Mouse (Mus musculus): ENCODE data around the gene Atxn7l1. TPM values are rescaled to one million over a fixed set of nuclear protein-coding genes. Genes with fewer than 3 reads are reported as not detected.

The Atxn7l1 gene
- polyA plus RNA-seq, 1 experiment from 2014 or later = 12.7 TPM

- Histone ChIP-seq H3K4me1 (no peaks in the 10 kb centered on the region), H3K9ac (no peak overlapping the region), H3K36me3 (no peaks in the 10 kb centered on the region), H3K27ac (no peak overlapping the region), H3K9me3 (replicated peaks) (no peaks in the 10 kb centered on the region), H3K4me3 (replicated peaks) (no peak overlapping the region), H3K27me3 (no peaks in the 10 kb centered on the region), H3K4me2 (no peak overlapping the region)
- WGBS = 26% methylated on average over 5 of the region's 5 CpGs
- no peak for ATAC-seq (replicated peaks; ENCODE audit: low FRiP score)
Observed at GRCm38 (mm10) chr12:33338170-33338569, 190.7 kb downstream of the Atxn7l1 start.

DNA sequence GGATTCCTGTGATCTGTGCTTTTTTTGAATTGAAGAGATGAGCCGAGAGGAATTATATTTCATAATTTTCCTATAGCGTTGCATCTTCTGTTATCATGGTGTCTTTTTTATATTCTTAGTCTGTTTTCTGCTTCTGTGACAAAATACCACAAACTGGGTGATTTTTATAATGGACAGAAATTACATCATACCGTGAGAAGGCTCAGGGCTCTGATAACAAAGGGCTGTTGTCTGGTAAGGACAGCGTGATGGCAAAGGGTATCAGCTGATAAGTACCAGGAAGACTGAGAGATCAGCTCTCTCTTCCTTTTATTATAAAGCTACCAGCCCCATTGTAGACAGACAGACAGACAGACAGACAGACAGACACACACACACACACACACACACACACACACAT, 192.3 kb downstream of the Atxn7l1 start:
- 92% methylated on average over 4 of the region's 4 CpGs for WGBS
- H3K9ac ChIP-seq = no peak overlapping the region
- no peaks in the 10 kb centered on the region for H3K27me3 ChIP-seq
- no peak overlapping the region for H3K27ac ChIP-seq
- no peak overlapping the region for H3K4me2 ChIP-seq
- H3K36me3 ChIP-seq = no peaks in the 10 kb centered on the region
- no peaks in the 10 kb centered on the region for H3K9me3 ChIP-seq (replicated peaks)
- H3K4me3 ChIP-seq (replicated peaks) = no peak overlapping the region
- ATAC-seq (replicated peaks; ENCODE audit: low FRiP score) = no peak
- peaks cover 5% of the 10 kb centered on the region for H3K4me1 ChIP-seq

DNA sequence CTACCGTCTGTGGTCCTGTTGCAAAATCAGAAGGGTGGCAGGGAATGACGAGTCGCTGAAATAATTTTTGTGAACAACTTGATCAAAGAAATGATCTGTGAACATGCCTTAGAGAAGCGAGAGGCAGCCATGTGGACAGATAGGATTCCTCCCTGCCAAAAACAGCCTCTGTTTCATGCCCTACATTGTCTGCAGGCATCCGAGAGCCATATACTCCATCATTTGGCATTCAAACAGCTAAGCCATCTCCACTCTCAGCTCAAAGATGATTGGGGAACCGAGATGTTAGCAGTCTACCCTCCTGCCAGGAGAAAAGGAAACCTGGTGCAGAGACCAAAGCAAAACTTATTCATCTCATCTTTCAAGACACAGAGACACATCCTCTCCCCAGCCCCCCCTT, 193.2 kb downstream of the Atxn7l1 start:
- Histone ChIP-seq H3K4me3 (replicated peaks) (no peak overlapping the region), H3K27ac (no peak overlapping the region), H3K36me3 (no peaks in the 10 kb centered on the region), H3K27me3 (peaks cover 5% of the 10 kb centered on the region; the same call in 1 of the 2 replicates), H3K9ac (no peak overlapping the region), H3K4me2 (no peak overlapping the region), H3K9me3 (replicated peaks) (no peaks in the 10 kb centered on the region), H3K4me1 (peaks cover 14% of the 10 kb centered on the region)
- no peak for ATAC-seq (replicated peaks; ENCODE audit: low FRiP score)
- WGBS = 86% methylated on average over 6 of the region's 6 CpGs

GRCm38 (mm10) chr12:33341351-33341892, 193.9 kb downstream of the Atxn7l1 start:
- H3K4me2 ChIP-seq = no peak overlapping the region
- WGBS = 74% methylated on average over 17 of the region's 17 CpGs
- no peaks in the 10 kb centered on the region for H3K9me3 ChIP-seq (replicated peaks)
- H3K27ac ChIP-seq = no peak overlapping the region
- H3K9ac ChIP-seq = no peak overlapping the region
- H3K4me3 ChIP-seq (replicated peaks) = no peak overlapping the region
- ATAC-seq (replicated peaks; ENCODE audit: low FRiP score) = no peak
- H3K36me3 ChIP-seq = no peaks in the 10 kb centered on the region
- peaks cover 18% of the 10 kb centered on the region for H3K4me1 ChIP-seq
- peaks cover 7% of the 10 kb centered on the region; the same call in 1 of the 2 replicates for H3K27me3 ChIP-seq

DNA sequence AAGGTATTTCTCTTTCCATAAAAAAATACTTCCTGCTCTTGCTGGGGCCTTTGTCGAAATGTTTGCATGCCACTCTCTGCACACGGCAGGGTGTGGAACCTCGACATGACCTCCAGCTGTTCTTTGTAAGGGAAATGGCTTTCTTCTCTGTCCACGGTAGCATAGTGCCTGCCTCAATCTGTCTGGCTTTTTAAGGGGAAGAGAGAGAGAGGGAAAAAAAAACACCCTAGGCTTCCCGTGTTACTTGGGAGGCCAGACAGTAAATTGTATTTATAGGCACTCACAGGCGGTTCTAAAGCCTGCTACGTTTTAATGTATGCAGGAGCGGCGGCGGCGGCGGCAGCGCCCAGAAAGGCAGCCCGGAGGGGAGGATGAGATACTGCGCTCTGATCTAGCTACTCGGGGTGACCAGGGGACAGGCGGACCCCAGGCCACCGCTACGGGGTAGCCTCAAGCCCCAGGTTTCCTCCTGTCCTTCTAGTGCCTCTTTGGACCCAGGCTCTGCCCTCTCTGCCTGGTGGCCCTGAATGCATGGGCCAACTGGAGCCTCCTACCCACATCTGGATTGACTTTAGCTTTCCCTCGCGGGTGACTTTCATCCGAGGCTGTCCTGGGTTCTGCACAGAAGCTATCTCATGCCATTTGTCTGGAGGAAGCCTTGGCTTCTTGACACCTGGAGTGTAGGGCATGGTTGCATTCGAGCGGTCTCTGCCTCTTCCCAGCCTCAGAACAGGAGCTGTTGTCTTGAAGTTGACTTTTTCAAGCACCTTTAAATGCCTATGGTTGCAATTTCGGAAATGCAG, 197.7 kb downstream of the Atxn7l1 start:
- H3K9ac ChIP-seq = no peak overlapping the region
- H3K4me2 ChIP-seq = peak overlapping the region; percentile 55
- 7% methylated on average over 25 of the region's 25 CpGs for WGBS
- H3K9me3 ChIP-seq (replicated peaks) = no peaks in the 10 kb centered on the region
- H3K27me3 ChIP-seq = peaks cover 7% of the 10 kb centered on the region; the same call in 1 of the 2 replicates
- H3K36me3 ChIP-seq = peaks cover under 1% of the 10 kb centered on the region; the same call in 1 of the 2 replicates
- H3K4me3 ChIP-seq (replicated peaks) = peak overlapping the region; percentile 10; the same call in 1 of the 2 replicates
- peaks cover 18% of the 10 kb centered on the region for H3K4me1 ChIP-seq
- no peak overlapping the region for H3K27ac ChIP-seq
- ATAC-seq (replicated peaks; ENCODE audit: low FRiP score) = peak; percentile 74

DNA sequence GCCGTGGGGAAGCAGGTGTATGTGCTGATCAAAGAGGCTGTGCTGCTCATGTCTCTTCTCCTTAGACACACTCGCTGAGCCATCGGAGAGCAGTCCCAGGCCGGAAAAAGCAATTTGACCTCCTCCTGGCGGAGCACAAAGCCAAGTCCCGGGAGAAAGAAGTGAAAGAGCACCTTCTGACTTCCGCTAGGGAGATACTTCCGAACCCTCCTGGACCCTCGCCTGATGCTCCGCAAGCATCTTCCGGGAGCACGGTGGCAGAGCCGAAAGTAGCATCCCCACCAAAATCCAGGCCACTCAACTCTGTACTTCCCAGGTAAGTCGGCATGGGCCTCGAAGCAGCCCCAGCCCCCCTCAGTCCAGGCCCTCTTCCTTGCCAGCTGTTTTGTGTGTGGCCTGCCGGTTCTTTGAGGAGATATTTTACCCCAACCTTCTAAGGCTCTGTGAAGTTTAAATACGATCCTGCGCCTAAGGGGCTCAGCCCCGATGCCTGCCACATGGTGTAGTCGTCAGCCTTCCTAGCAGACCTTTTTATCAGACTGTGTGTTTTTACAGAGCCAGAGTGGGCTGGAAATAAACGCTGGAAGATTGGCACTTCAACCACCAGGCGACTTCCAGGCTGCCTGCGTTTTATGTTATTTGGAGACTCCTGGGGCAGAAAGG, 198.4 kb downstream of the Atxn7l1 start:
- Histone ChIP-seq H3K27me3 (peaks cover 7% of the 10 kb centered on the region; the same call in 1 of the 2 replicates), H3K4me1 (peaks cover 18% of the 10 kb centered on the region), H3K4me2 (peak overlapping the region; percentile 55), H3K4me3 (replicated peaks) (0 out of 2 replicates have a peak overlapping the region, but pooled peaks have one; percentile 10), H3K9me3 (replicated peaks) (no peaks in the 10 kb centered on the region), H3K27ac (no peak overlapping the region), H3K9ac (0 out of 2 replicates have a peak overlapping the region, but pooled peaks have one; percentile 18), H3K36me3 (peaks cover 5% of the 10 kb centered on the region; the same call in 1 of the 2 replicates)
- 21% methylated on average over 23 of the region's 23 CpGs for WGBS
- no peak for ATAC-seq (replicated peaks; ENCODE audit: low FRiP score)

DNA sequence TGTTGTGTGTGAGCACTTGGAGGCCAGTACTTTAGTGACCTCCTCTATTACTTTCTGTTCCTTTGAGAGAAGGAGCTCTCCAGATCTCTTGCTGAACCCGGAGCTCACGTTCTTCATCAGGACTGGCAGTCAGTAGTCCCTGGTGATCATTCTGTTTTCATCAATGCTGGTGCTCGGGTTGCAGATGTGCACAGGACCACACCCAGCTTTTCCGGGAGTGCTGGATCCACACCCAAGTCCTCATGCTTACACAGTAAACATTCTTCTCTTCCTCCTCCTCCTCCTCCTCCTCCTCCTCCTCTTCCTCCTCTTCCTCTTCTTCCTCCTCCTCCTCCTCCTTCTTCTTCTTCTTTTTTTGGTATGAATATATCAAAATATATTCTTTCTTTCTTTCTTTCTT, 205.2 kb downstream of the Atxn7l1 start:
- Histone ChIP-seq H3K4me2 (no peak overlapping the region), H3K4me3 (replicated peaks) (no peak overlapping the region), H3K9ac (no peak overlapping the region), H3K27me3 (no peaks in the 10 kb centered on the region), H3K36me3 (peaks cover 7% of the 10 kb centered on the region; the same call in 1 of the 2 replicates), H3K4me1 (no peaks in the 10 kb centered on the region), H3K27ac (no peak overlapping the region), H3K9me3 (replicated peaks) (no peaks in the 10 kb centered on the region)
- no peak for ATAC-seq (replicated peaks; ENCODE audit: low FRiP score)
- 62% methylated on average over 4 of the region's 4 CpGs for whole genome bisulfite sequencing

- H3K9ac ChIP-seq = no peak overlapping the region
- H3K27ac ChIP-seq = no peak overlapping the region
- H3K36me3 ChIP-seq = peaks cover 15% of the 10 kb centered on the region
- ATAC-seq (replicated peaks; ENCODE audit: low FRiP score) = no peak
- H3K4me3 ChIP-seq (replicated peaks) = no peak overlapping the region
- WGBS = 72% methylated on average over 10 of the region's 10 CpGs
- H3K27me3 ChIP-seq = no peaks in the 10 kb centered on the region
- no peaks in the 10 kb centered on the region for H3K9me3 ChIP-seq (replicated peaks)
- no peaks in the 10 kb centered on the region for H3K4me1 ChIP-seq
- H3K4me2 ChIP-seq = no peak overlapping the region
Observed at GRCm38 (mm10) chr12:33358345-33358744, 210.9 kb downstream of the Atxn7l1 start.

GRCm38 (mm10) chr12:33359209-33359608, 211.7 kb downstream of the Atxn7l1 start:
- no peaks in the 10 kb centered on the region for H3K4me1 ChIP-seq
- no peak for ATAC-seq (replicated peaks; ENCODE audit: low FRiP score)
- H3K4me3 ChIP-seq (replicated peaks) = no peak overlapping the region
- no peak overlapping the region for H3K4me2 ChIP-seq
- 94% methylated on average over 7 of the region's 7 CpGs for WGBS
- no peak overlapping the region for H3K9ac ChIP-seq
- H3K27me3 ChIP-seq = no peaks in the 10 kb centered on the region
- H3K9me3 ChIP-seq (replicated peaks) = no peaks in the 10 kb centered on the region
- no peak overlapping the region for H3K27ac ChIP-seq
- peaks cover 15% of the 10 kb centered on the region for H3K36me3 ChIP-seq

- no peak overlapping the region for H3K4me3 ChIP-seq (replicated peaks)
- no peak overlapping the region for H3K4me2 ChIP-seq
- no peaks in the 10 kb centered on the region for H3K4me1 ChIP-seq
- no peak for ATAC-seq (replicated peaks; ENCODE audit: low FRiP score)
- no peak overlapping the region for H3K9ac ChIP-seq
- no peak overlapping the region for H3K27ac ChIP-seq
- no peaks in the 10 kb centered on the region for H3K27me3 ChIP-seq
- peaks cover 15% of the 10 kb centered on the region for H3K36me3 ChIP-seq
- WGBS = 85% methylated on average over 5 of the region's 5 CpGs
- no peaks in the 10 kb centered on the region for H3K9me3 ChIP-seq (replicated peaks)
Observed at GRCm38 (mm10) chr12:33359878-33360482, 212.5 kb downstream of the Atxn7l1 start.

- H3K27me3 ChIP-seq = no peaks in the 10 kb centered on the region
- WGBS = 61% methylated on average over 6 of the region's 6 CpGs
- no peak overlapping the region for H3K4me2 ChIP-seq
- no peak overlapping the region for H3K4me3 ChIP-seq (replicated peaks)
- H3K4me1 ChIP-seq = no peaks in the 10 kb centered on the region
- H3K9me3 ChIP-seq (replicated peaks) = no peaks in the 10 kb centered on the region
- no peak overlapping the region for H3K27ac ChIP-seq
- H3K9ac ChIP-seq = no peak overlapping the region
- peaks cover 15% of the 10 kb centered on the region for H3K36me3 ChIP-seq
- no peak for ATAC-seq (replicated peaks; ENCODE audit: low FRiP score)
Observed at GRCm38 (mm10) chr12:33360729-33361128, 213.2 kb downstream of the Atxn7l1 start.

- no peaks in the 10 kb centered on the region for H3K27me3 ChIP-seq
- H3K9ac ChIP-seq = no peak overlapping the region
- 74% methylated on average over 8 of the region's 8 CpGs for WGBS
- H3K9me3 ChIP-seq (replicated peaks) = no peaks in the 10 kb centered on the region
- H3K4me1 ChIP-seq = no peaks in the 10 kb centered on the region
- no peak overlapping the region for H3K4me2 ChIP-seq
- H3K36me3 ChIP-seq = peaks cover 3% of the 10 kb centered on the region; the same call in 1 of the 2 replicates
- ATAC-seq (replicated peaks; ENCODE audit: low FRiP score) = no peak
- no peak overlapping the region for H3K4me3 ChIP-seq (replicated peaks)
- no peak overlapping the region for H3K27ac ChIP-seq
Observed at GRCm38 (mm10) chr12:33364511-33364910, 217.0 kb downstream of the Atxn7l1 start.

Measured in kidney, embryonic 15.5 days (tissue).